Mouse (Mus musculus): Measurements from ENCODE around the gene Nav1. TPM values are rescaled to one million over a fixed set of nuclear protein-coding genes. Genes with fewer than 3 reads are reported as not detected.
A peak's percentile ranks its signal among the peaks of the same experiment; 100 is the strongest.

Gene Nav1
- polyA plus RNA-seq, 1 experiment, result 26.8 TPM

GRCm38 (mm10) chr1:135470546-135470945, 136.5 kb downstream of the Nav1 start:
- H3K27me3 ChIP-seq (ENCODE audit: control insufficient read depth, insufficient read depth, low read length), result no peaks in the 10 kb centered on the region
- no peak overlapping the region for H3K4me3 ChIP-seq (replicated peaks; ENCODE audit: insufficient read depth, low read depth, low read length)
- TF ChIP-seq CTCF (IDR thresholded peaks at IDR 0.05; ENCODE audit: borderline replicate concordance, insufficient read depth, low read depth, low read length) (no peak), POLR2A (IDR thresholded peaks at IDR 0.05; ENCODE audit: borderline replicate concordance, insufficient read depth, low read length) (no peak)
- WGBS, result 90% methylated on average over 13 of the region's 13 CpGs
- H3K27ac ChIP-seq (ENCODE audit: insufficient read depth, low read length), result no peak overlapping the region
- no peaks in the 10 kb centered on the region for H3K4me1 ChIP-seq (ENCODE audit: control insufficient read depth, insufficient read depth, low read length)
- DNase-seq, result no peak

GRCm38 (mm10) chr1:135467462-135467861, 139.6 kb downstream of the Nav1 start:
- H3K4me1 ChIP-seq (ENCODE audit: control insufficient read depth, insufficient read depth, low read length), result no peaks in the 10 kb centered on the region
- TF ChIP-seq POLR2A (IDR thresholded peaks at IDR 0.05; ENCODE audit: borderline replicate concordance, insufficient read depth, low read length) (no peak), CTCF (IDR thresholded peaks at IDR 0.05; ENCODE audit: borderline replicate concordance, insufficient read depth, low read depth, low read length) (no peak)
- 92% methylated on average over 5 of the region's 5 CpGs for WGBS
- H3K27ac ChIP-seq (ENCODE audit: insufficient read depth, low read length), result no peak overlapping the region
- H3K4me3 ChIP-seq (replicated peaks; ENCODE audit: insufficient read depth, low read depth, low read length), result no peak overlapping the region
- DNase-seq, result no peak
- no peaks in the 10 kb centered on the region for H3K27me3 ChIP-seq (ENCODE audit: control insufficient read depth, insufficient read depth, low read length)

GRCm38 (mm10) chr1:135466935-135467334, 140.2 kb downstream of the Nav1 start:
- Histone ChIP-seq H3K27me3 (ENCODE audit: control insufficient read depth, insufficient read depth, low read length) (no peaks in the 10 kb centered on the region), H3K4me1 (ENCODE audit: control insufficient read depth, insufficient read depth, low read length) (no peaks in the 10 kb centered on the region), H3K27ac (ENCODE audit: insufficient read depth, low read length) (no peak overlapping the region), H3K4me3 (replicated peaks; ENCODE audit: insufficient read depth, low read depth, low read length) (no peak overlapping the region)
- no peak for DNase-seq
- TF ChIP-seq POLR2A (IDR thresholded peaks at IDR 0.05; ENCODE audit: borderline replicate concordance, insufficient read depth, low read length), result no peak
- no peak for TF ChIP-seq CTCF (IDR thresholded peaks at IDR 0.05; ENCODE audit: borderline replicate concordance, insufficient read depth, low read depth, low read length)
- WGBS, result 79% methylated on average over 3 of the region's 3 CpGs

GRCm38 (mm10) chr1:135465734-135466133, 141.4 kb downstream of the Nav1 start:
- Histone ChIP-seq H3K27ac (ENCODE audit: insufficient read depth, low read length) (no peak overlapping the region), H3K27me3 (ENCODE audit: control insufficient read depth, insufficient read depth, low read length) (no peaks in the 10 kb centered on the region), H3K4me3 (replicated peaks; ENCODE audit: insufficient read depth, low read depth, low read length) (no peak overlapping the region), H3K4me1 (ENCODE audit: control insufficient read depth, insufficient read depth, low read length) (no peaks in the 10 kb centered on the region)
- WGBS, result 88% methylated on average over 19 of the region's 19 CpGs
- DNase-seq, result no peak
- TF ChIP-seq POLR2A (IDR thresholded peaks at IDR 0.05; ENCODE audit: borderline replicate concordance, insufficient read depth, low read length) (no peak), CTCF (IDR thresholded peaks at IDR 0.05; ENCODE audit: borderline replicate concordance, insufficient read depth, low read depth, low read length) (no peak)

- Histone ChIP-seq H3K27ac (ENCODE audit: insufficient read depth, low read length) (no peak overlapping the region), H3K4me3 (replicated peaks; ENCODE audit: insufficient read depth, low read depth, low read length) (no peak overlapping the region), H3K4me1 (ENCODE audit: control insufficient read depth, insufficient read depth, low read length) (no peaks in the 10 kb centered on the region), H3K27me3 (ENCODE audit: control insufficient read depth, insufficient read depth, low read length) (no peaks in the 10 kb centered on the region)
- TF ChIP-seq POLR2A (IDR thresholded peaks at IDR 0.05; ENCODE audit: borderline replicate concordance, insufficient read depth, low read length), result no peak
- no peak for TF ChIP-seq CTCF (IDR thresholded peaks at IDR 0.05; ENCODE audit: borderline replicate concordance, insufficient read depth, low read depth, low read length)
- 78% methylated on average over 8 of the region's 8 CpGs for WGBS
- no peak for DNase-seq
Measured at GRCm38 (mm10) chr1:135462736-135463135, 144.4 kb downstream of the Nav1 start.

- Histone ChIP-seq H3K27me3 (ENCODE audit: control insufficient read depth, insufficient read depth, low read length) (no peaks in the 10 kb centered on the region), H3K4me1 (ENCODE audit: control insufficient read depth, insufficient read depth, low read length) (no peaks in the 10 kb centered on the region), H3K4me3 (replicated peaks; ENCODE audit: insufficient read depth, low read depth, low read length) (no peak overlapping the region), H3K27ac (ENCODE audit: insufficient read depth, low read length) (no peak overlapping the region)
- WGBS, result 41% methylated on average over 4 of the region's 4 CpGs
- no peak for DNase-seq
- TF ChIP-seq CTCF (IDR thresholded peaks at IDR 0.05; ENCODE audit: borderline replicate concordance, insufficient read depth, low read depth, low read length) (no peak), POLR2A (IDR thresholded peaks at IDR 0.05; ENCODE audit: borderline replicate concordance, insufficient read depth, low read length) (no peak)
Measured at GRCm38 (mm10) chr1:135462304-135462703, 144.8 kb downstream of the Nav1 start.

- Histone ChIP-seq H3K4me3 (replicated peaks; ENCODE audit: insufficient read depth, low read depth, low read length) (no peak overlapping the region), H3K27ac (ENCODE audit: insufficient read depth, low read length) (no peak overlapping the region), H3K27me3 (ENCODE audit: control insufficient read depth, insufficient read depth, low read length) (no peaks in the 10 kb centered on the region), H3K4me1 (ENCODE audit: control insufficient read depth, insufficient read depth, low read length) (no peaks in the 10 kb centered on the region)
- DNase-seq, result peak; percentile 36 to 63
- TF ChIP-seq POLR2A (IDR thresholded peaks at IDR 0.05; ENCODE audit: borderline replicate concordance, insufficient read depth, low read length), result no peak
- TF ChIP-seq CTCF (IDR thresholded peaks at IDR 0.05; ENCODE audit: borderline replicate concordance, insufficient read depth, low read depth, low read length), result peak; percentile 72
- WGBS, result 92% methylated on average over 3 of the region's 3 CpGs
Measured at GRCm38 (mm10) chr1:135461097-135461730, 145.9 kb downstream of the Nav1 start.

GRCm38 (mm10) chr1:135460521-135460920, 146.6 kb downstream of the Nav1 start:
- H3K4me1 ChIP-seq (ENCODE audit: control insufficient read depth, insufficient read depth, low read length), result no peaks in the 10 kb centered on the region

More at GRCm38 (mm10) chr1:135460521-135460920, 146.6 kb downstream of the Nav1 start:
- WGBS, result 95% methylated on average over 16 of the region's 16 CpGs
- Histone ChIP-seq H3K4me3 (replicated peaks; ENCODE audit: insufficient read depth, low read depth, low read length) (no peak overlapping the region), H3K27ac (ENCODE audit: insufficient read depth, low read length) (no peak overlapping the region), H3K27me3 (ENCODE audit: control insufficient read depth, insufficient read depth, low read length) (no peaks in the 10 kb centered on the region)
- DNase-seq, result no peak
- TF ChIP-seq CTCF (IDR thresholded peaks at IDR 0.05; ENCODE audit: borderline replicate concordance, insufficient read depth, low read depth, low read length) (no peak), POLR2A (IDR thresholded peaks at IDR 0.05; ENCODE audit: borderline replicate concordance, insufficient read depth, low read length) (no peak)
